Mouse (Mus musculus) left cerebral cortex, adult 2 months (tissue): ENCODE data around the gene Ankib1. TPM values are rescaled to one million over a fixed set of nuclear protein-coding genes. Genes with fewer than 3 reads are reported as not detected.
"Not testable (repeated sequence)": the region's sequence is repeated elsewhere in the genome, so short reads cannot be mapped to it uniquely, and the experiment has no call there.

Experiments
- DNase-seq, 2 experiments: peaks; one replicate each; pipeline ENCODE4 v3.0.0; 2021 to 2022; ENCODE audit warnings: low spot score in 2 of 2, mixed read lengths in 1 of 2; ENCODE audit errors: extremely low spot score in 1 of 2
- H3K27ac ChIP-seq: fragments of 200-600 bp; 2 replicates; pipeline ENCODE4 v1.8.1; 2022
- H3K4me3 ChIP-seq: fragments of 200-600 bp; 2 replicates; pipeline ENCODE4 v1.8.1; 2022
- CTCF ChIP-seq: fragments of 200-600 bp; IDR thresholded peaks from 2 replicates; pipeline ENCODE4 v1.8.1; 2022; ENCODE audit warnings: antibody characterized with exemption, mild to moderate bottlenecking, moderate library complexity
- intact Hi-C: fragments of 180-260 bp; cut with DNase I; formaldehyde crosslinking; loops from one replicate; pipeline ENCODE4 v1.15.1; 2025
- total RNA-seq, 2 experiments: library from RNA; stranded (reverse); gene quantifications; 2 replicates each; pipeline ENCODE4 v1.2.3; 2021

Gene Ankib1
- total RNA-seq, 2 experiments from 2014 or later, result 116 to 124 TPM

DNA sequence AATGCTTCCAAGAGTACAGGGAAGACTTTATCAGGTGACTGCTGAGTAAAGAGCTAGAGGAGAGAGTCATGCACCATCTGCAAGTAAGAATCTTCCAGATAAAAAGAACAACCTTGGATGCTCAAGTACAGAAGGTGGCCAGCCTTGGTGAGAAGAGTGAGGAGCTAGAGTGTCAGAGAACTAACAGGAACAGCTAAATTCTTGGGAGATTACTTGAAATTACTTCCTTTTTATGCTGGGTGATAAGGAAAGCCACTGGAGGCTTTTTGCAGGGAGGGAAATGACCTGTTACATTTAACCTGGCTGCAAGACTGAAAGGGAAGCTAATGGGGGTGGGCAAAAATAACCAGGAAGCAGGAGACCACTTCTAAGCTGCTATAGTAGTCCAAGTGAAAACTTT, 11.7 kb downstream of the Ankib1 start:
- intact Hi-C loops, result no loop called here
- DNase-seq, result no peak
- no peak for TF ChIP-seq CTCF
- Histone ChIP-seq H3K4me3 (no peak overlapping the region), H3K27ac (no peak overlapping the region)

DNA sequence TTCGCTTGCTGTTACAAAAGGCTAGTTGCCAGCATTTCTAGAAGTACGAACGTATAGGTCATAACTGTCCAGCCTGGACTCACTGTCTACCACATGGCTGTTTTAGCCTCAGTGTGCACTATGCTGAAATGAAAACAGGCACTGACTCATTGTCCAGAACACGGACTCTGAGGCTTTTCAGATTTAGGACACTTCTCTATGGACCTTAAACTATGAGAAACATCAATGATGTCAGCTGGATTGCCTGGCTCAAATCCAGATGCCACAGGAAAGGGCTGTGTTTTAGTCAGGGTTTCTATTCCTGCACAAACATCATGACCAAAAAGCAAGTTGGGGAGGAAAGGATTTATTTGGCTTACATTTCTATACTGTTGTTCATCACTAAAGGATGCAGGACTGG, 15.2 kb downstream of the Ankib1 start:
- no peak overlapping the region for H3K27ac ChIP-seq
- intact Hi-C loops, result no loop called here
- H3K4me3 ChIP-seq, result no peak overlapping the region
- no peak for TF ChIP-seq CTCF
- no peak for DNase-seq

DNA sequence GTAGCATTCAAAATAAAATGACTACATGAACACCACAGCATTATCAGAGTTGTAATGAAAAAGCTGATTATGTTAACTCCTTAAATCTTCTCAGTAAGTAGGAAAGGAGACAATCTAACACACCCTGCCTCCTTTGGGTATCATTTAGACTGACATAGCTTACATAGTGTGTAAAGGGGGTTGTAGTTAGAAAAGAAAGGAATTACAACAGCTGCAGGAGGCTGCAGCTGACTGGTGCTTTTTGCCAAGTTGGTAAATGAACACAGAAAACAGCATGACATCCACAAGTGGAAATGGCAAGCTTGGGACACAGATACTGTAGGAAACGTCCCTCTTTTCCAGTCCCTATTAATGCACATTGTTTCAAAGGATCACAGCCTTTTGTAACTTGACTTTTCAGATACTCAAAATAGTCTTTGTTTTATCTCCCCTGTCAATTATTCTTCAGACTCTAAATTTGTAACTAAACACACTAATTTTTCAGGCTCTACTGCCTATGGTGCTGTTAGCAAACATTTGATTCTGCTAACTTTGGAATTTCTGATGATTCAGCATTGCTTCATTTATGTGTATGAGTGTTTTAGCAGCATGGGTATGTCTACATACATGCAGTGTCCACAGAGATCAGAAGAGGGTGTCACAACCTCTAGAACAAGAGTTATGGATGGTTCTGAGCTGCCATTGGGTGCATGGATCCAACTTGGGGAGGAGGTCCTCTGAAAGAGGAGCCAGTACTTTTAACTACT, 17.8 kb downstream of the Ankib1 start:
- H3K27ac ChIP-seq, result no peak overlapping the region
- intact Hi-C loops, result no loop called here
- DNase-seq, result no peak
- H3K4me3 ChIP-seq, result no peak overlapping the region
- TF ChIP-seq CTCF, result no peak

DNA sequence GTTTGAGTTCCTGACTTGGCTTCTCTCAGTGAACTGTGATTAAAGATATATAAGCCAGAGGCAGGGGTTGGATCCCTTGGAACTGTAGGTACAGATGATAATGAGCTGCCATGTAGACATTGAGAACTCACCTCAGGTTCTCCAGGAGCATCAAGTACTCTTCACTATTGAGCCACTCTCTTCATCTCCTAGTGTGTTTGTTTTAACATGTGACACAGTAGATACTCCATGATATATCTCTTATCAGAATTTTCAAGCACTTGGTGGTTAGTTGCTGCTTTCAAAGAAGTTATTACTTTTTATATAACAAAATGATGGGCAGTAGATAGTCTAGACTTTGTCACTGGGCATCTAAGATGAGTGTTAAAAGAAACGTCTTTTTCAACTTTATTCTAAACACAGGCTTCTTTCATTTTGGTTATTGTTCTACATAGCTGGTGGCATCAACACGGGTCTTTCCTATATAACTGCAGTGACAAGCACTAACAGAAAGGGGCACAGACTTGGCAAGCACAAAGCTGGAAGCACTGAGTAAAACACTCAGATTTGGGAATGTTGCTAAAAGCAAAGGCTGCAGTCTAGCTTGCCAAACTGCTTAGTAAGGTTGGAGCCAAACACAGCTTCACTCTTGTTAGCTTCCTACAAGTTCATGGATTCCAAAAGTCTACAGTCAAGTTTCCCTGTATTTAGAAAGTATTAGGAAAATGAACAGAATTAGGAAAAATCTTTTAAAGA, 18.6 kb downstream of the Ankib1 start:
- H3K4me3 ChIP-seq, result no peak overlapping the region
- DNase-seq, result no peak
- no peak overlapping the region for H3K27ac ChIP-seq
- intact Hi-C loops, result no loop called here
- TF ChIP-seq CTCF, result no peak

DNA sequence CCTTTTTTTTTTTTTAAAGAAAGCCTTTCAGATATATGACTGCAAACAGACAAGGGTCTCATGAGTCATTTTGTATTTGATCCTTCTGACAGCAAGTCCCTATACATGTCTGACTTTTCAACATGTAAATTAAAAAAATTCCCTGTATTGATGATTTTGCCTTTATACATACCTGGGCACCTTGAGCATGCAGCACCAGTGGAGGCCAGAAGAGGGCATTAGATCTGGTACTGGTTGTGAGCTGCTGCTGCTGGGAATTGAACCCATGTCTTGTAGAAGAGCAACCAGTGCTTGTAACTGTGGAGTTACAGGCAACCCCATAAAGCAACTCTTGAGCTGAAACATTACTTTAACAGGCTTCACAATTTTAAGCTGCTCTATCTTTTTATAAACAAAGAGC, 20.1 kb downstream of the Ankib1 start:
- no peak overlapping the region for H3K4me3 ChIP-seq
- DNase-seq, result no peak
- peak; percentile 24 for TF ChIP-seq CTCF
- intact Hi-C loops, result no loop called here
- H3K27ac ChIP-seq, result no peak overlapping the region

DNA sequence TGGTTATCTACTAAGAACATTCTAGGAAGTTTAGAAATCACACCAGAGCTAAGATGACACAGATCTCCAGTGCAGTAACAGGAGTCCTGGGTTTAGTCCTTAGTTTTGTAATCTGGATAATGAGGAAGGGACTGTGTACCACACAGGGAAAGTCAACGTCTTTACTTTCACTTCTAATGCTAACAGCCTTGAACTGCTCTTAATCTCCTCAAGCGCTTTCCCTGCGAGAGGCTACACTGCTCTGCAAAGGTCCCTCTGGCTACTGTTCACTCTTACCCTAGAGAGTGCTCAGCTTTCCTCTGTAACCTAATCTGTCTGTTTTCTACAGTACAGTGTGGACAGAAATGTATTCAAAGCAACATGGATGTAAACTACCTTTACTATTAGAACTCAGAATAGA, 30.7 kb downstream of the Ankib1 start:
- intact Hi-C loops, result no loop called here
- DNase-seq, result no peak
- no peak overlapping the region for H3K27ac ChIP-seq
- TF ChIP-seq CTCF, result no peak
- no peak overlapping the region for H3K4me3 ChIP-seq

DNA sequence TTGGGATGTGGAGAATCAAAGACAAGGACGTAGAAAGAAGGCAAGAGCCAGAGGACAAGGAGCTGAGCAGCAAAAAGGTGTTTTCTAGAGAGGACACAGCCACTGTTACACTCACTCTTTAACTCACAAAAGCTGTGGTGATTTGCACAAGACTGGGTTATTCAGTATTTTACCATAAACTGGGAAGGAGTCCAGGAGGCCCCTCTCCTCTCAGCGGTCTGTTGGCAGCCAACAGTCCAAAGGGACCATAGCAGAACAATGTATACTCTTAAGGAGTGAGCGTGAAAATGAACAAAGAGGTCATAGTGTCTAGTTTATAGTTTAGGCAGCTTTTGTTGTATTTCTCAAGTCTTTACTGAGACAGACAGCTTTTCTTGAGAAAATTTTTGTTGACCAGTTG, 31.2 kb downstream of the Ankib1 start:
- no peak for DNase-seq
- TF ChIP-seq CTCF, result no peak
- intact Hi-C loops, result no loop called here
- H3K27ac ChIP-seq, result no peak overlapping the region
- no peak overlapping the region for H3K4me3 ChIP-seq

DNA sequence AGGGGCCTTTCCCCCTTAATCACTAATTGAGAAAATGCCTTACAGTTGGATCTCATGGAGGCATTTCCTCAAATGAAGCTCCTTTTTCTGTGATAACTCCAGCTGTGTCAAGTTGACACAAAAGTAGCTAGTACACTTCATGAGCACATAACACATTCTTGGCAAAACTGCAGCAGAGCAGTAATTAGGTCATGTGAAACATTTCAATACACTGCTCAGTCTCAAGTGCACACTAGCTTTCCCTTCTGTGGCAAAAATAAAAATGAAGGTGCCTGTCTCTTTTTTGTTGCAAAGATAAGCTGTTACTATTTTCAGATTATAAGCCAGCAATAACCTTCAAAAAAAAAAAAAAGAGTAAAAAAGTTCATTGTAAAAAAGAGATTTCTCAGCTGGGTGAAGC, 52.2 kb downstream of the Ankib1 start:
- intact Hi-C loops, H3K4me3 ChIP-seq, H3K27ac ChIP-seq, DNase-seq: not testable (repeated sequence)

DNA sequence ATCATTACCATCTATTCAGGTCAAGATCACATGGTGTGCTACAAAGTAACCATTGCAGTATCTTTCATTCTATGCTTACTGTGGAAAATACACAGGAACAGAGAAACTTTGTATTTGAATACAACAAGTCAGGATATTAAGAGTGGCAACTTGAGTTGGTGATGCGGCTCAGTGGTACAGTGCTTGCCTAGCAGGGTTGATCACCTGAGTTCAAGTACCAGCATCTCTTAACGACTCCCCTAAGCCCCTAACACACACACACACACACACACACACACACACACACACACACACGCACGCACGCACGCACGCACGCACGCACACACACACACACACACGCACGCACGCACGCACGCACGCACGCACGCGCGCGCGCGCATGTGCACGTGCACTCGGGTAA, 69.9 kb downstream of the Ankib1 start:
- H3K27ac ChIP-seq, DNase-seq: not testable (repeated sequence)
- intact Hi-C loops, result loop anchor here (5.0 kb wide), 1 partner anchor 69 kb away; the partner anchor contains the start of genes Ankib1 and Krit1
- peak overlapping the region; percentile 23; the same call in 1 of the 2 replicates for H3K4me3 ChIP-seq

DNA sequence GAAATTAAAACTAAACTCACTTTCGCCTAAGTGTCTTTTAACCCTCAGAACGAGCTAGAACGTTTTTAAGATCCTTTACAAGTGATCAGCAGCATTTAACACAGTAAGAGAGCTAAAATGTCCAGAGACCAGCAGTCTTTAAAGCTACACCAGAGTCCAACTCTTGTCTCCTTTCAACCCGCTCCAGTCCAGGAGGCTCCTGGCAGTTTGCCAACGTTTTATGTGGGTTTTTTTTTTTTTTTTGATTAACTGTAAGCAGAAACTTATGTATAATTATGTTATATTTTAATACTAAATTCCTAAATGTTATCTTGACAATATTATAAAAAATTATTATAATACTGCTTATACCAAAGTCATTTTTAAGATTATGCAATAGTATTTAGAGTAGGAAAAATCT, 73.9 kb downstream of the Ankib1 start:
- DNase-seq, result no peak
- Histone ChIP-seq H3K27ac (no peak overlapping the region), H3K4me3 (no peak overlapping the region)
- TF ChIP-seq CTCF, result no peak
- intact Hi-C loops, result no loop called here

DNA sequence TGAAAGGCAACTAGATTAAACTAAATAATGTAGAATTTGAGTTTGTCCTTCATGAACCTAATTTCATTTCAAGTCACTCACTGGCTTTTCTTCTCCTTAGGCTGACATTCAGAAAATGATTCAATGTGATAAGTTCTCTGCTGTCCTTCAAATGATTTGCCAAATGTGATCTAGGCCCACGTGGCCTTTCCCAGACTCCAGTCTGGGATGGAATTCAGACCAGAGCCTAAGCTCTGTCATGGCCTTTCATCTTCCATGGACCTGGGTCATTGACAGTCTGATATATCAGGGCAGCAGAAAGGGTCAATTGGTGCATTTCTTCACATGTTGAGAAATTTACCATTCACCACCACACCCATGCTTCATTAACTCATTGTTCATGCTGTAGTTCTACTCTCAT, 77.2 kb downstream of the Ankib1 start:
- DNase-seq, result no peak
- intact Hi-C loops, result no loop called here
- no peak for TF ChIP-seq CTCF
- Histone ChIP-seq H3K27ac (no peak overlapping the region), H3K4me3 (no peak overlapping the region)

DNA sequence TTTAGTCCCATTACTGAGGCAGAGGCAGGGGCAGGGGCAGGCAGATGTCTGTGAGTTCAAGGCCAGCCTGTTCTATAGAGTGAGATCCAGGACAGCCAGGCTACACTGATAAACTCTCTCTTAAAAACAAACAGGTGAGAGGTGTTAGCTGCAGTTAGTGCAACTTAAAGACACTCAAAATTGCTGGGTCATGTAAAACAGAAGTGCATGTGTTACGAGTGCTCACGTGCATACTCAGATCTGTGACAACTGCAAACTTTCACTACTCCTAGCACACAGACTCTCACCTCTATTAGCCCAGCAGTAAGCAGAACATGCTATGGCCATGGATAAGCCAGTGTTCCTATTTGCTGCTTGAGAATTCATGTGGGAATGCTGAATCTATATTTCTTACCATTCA, 79.3 kb downstream of the Ankib1 start:
- no peak for TF ChIP-seq CTCF
- DNase-seq, result no peak
- intact Hi-C loops, result no loop called here
- Histone ChIP-seq H3K4me3 (no peak overlapping the region), H3K27ac (no peak overlapping the region)

DNA sequence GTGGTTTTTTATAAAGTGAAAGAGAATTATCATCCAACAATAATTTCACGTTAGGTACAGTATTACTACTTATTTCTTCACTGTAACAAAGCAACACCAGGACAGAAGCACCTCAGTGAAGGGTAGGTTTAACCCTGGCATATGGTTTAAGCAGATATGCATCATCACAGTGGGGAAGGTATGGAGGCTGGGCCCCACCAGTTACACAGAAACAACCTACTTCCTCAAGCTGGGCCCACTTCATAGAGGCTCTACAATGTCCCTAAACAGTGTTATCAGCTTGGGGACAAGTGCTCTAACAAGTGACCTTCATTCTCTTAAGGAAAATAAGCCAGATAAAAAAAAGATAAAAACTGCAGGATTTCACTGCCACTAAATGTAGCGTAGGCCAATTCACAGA, 79.9 kb downstream of the Ankib1 start:
- TF ChIP-seq CTCF, result no peak

More for the DNA sequence above, 79.9 kb downstream of the Ankib1 start:
- no peak for DNase-seq
- intact Hi-C loops, result no loop called here
- Histone ChIP-seq H3K4me3 (no peak overlapping the region), H3K27ac (no peak overlapping the region)
